Mouse (Mus musculus): ENCODE measurements around the gene Kctd11.

The Kctd11 gene

DNA sequence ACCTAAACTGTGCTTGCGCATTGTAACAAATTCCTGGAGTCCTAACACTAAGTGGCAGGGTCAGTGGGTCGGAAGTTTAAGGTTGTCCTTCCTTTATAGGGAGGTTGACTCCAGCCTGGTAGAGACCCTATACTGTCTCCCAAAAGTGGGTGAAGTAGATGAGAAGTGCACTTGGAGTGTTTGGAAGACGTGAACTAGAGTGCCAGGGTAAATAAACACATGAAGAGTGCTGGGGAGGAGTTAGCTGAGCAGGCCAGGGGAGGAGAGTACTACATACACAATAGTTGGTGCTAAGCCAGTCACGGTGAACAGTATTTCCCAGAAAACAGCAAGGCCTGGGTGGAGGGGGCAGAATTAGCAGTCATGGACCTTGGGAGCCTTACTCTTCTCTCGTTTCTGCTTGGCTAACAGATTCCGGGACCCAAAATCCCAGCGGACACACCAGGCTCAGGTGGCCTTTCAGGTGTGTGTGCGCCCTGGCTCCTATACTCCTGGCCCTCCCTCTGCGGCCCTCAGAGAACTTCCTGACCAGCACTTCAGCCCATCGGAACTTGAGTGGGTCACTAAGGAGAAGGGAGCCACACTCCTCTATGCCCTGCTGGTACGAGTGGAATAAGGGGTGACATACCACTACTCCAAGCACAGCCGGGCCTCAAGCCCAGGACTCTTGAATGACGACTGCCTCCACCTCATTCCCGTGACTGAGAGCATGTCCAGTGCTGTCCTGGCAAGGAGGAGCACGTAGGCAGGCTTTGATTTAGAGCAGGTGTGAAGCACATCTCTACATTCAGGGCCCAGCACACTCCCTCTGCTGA lies 31.7 kb upstream of the Kctd11 start:
- no peak for DNase-seq (ENCODE audit: inconsistent ontology term)

- no peak for DNase-seq (ENCODE audit: inconsistent ontology term)
Measured at GRCm38 (mm10) chr11:69911701-69912100, 30.5 kb upstream of the Kctd11 start.

DNA sequence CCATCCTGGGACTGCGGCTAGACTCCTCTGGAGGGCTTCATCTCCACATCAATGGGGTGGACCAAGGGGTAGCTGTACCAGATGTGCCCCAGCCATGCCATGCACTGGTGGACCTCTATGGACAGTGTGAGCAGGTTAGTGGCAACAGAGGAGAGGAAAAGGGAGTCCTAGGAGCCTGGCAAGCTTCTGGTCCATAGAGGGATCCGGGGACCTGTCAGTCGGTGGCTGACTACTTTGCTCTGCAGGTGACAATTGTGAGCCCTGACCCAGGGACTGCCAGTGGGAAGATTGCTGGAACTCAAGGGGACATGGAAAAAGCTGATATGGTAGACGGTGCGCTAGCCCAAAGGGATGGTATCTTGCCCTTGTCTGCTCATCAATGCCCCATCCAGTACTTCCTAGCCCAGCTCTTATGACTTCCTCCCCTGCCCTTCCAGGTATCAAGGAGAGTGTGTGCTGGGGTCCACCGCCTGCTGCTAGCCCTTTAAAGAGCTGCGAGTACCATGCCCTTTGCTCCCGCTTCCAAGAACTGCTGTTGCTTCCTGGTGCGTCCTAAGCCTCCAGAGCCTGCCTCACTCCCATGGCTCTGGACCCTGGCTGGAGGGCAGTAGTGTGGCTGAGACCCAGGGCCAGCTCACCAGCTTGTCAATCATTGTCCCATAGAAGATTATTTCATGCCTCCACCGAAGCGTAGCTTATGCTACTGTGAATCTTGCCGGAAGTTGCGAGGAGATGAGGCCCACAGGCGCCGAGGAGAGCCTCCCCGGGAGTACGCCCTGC lies 29.8 kb upstream of the Kctd11 start:
- no peak for DNase-seq (ENCODE audit: inconsistent ontology term)

- DNase-seq (ENCODE audit: inconsistent ontology term), result no peak
Measured at GRCm38 (mm10) chr11:69910177-69910576, 29.0 kb upstream of the Kctd11 start.

GRCm38 (mm10) chr11:69909174-69909573 lies 28.0 kb upstream of the Kctd11 start:
- DNase-seq (ENCODE audit: inconsistent ontology term), result no peak

DNA sequence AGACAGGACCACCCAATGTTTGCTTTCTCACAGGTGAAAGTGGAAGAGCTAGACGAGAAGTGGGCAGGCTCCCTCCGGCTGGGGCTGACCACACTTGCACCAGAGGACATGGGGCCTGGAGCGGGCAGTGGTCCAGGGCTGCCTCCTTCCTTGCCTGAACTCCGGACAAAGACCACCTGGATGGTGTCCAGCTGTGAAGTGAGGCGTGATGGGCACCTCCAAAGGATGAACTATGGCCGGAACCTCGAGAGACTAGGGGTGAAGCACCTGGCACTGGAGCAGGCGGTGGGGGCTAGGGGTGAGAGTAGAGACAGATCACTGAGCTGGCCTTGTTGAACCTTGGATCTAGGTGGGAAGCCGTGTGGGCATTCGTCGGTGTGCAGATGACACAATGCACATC lies 27.4 kb upstream of the Kctd11 start:
- no peak for DNase-seq (ENCODE audit: inconsistent ontology term)

DNA sequence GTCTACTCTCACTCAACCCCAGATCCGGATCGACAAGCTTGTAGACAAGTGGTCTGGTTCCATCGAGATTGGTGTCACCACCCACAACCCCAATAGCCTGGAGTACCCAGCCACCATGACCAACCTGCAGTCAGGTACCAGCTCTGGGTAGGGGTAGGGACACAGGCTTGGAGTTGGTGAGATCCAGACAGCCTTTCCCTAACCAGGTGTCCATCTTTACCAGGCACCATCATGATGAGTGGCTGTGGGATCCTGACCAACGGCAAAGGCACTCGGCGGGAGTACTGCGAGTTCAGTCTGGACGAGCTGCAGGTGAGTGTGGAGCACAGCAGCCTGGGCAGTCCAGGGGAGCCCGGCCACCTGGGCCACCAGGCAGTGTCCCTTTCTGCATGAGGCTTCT lies 23.1 kb upstream of the Kctd11 start:
- DNase-seq (ENCODE audit: inconsistent ontology term), result no peak

GRCm38 (mm10) chr11:69902972-69903371 lies 21.8 kb upstream of the Kctd11 start:
- DNase-seq (ENCODE audit: inconsistent ontology term), result no peak

DNA sequence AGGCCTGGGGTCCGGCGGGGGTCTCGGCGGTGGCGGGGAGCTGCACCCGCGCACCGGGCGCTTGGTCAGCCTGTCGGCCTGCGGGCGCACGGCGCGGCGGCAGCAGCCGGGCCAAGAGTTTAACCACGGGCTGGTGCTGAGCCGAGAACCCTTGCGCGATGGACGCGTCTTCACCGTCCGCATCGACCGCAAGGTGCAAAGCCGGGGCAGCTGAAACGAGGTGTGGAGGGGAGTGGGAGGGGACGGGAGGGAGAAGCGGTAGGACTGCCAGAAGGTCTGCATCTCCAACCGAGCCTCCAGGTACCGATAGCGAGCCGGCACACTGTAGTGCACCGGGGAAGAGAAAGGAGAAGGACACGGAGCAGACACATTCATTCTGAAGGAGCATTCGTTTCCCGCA lies 20.8 kb upstream of the Kctd11 start:
- peak; percentile 37 for DNase-seq (ENCODE audit: inconsistent ontology term)

- DNase-seq (ENCODE audit: inconsistent ontology term), result peak; percentile 97
Measured at GRCm38 (mm10) chr11:69901406-69901846, 20.2 kb upstream of the Kctd11 start.

- peak; percentile 92 for DNase-seq (ENCODE audit: inconsistent ontology term)
Measured at GRCm38 (mm10) chr11:69900471-69901405, 19.5 kb upstream of the Kctd11 start, which contains the start of the genes 2810408A11Rik and Neurl4. TSS of gene 2810408A11Rik (minus strand) at chr11:69900987. TSS of gene Neurl4 (plus strand) at chr11:69901072.

DNA sequence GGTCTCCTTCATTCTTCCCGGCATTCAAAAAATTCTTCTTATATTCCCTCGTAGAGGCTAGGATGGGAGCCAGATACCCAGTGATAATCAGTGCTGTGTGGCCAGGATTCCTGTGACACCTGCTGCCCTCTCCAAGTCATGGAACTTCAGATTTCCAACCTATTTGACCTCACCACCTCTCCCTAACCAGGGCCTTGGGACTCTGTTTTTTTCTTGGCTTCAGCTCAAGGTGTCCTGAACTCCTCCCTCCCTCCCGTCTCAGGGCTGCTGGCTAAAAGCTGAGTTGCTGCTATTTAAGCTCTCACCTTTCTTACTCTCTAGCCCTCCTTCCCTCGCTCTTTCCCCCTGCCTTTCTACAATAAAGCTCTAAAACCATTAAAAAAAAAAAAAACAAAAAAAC lies 18.7 kb upstream of the Kctd11 start:
- DNase-seq (ENCODE audit: inconsistent ontology term), result no peak

DNA sequence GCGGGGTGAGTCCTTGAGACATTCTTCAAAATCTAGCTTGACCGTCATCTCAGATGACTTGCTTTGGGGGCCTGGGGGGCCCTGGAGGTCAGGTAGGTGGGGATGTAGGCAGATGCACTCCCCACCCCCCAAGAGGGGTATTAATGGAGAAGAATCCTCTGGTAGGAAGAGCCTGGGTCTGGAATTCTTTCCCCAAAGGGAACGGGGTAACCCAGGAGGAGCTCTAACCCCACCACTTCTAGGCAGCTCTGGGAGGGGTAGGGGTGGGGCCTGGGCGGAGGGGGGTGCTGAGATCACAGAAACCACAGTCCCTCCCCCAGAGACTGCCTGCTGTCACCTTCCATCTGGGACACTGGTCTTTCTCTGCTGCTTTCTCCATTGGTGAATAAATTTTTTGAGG lies 14.1 kb upstream of the Kctd11 start, which contains the start of gene Acap1:
TSS of gene Acap1 (minus strand) at position 249 of the 400 bp plus-strand sequence.
- DNase-seq (ENCODE audit: inconsistent ontology term), result no peak

GRCm38 (mm10) chr11:69894671-69895070 lies 13.5 kb upstream of the Kctd11 start:
- DNase-seq (ENCODE audit: inconsistent ontology term), result no peak

GRCm38 (mm10) chr11:69891482-69891881 lies 10.3 kb upstream of the Kctd11 start:
- peak; percentile 82 for DNase-seq (ENCODE audit: inconsistent ontology term)

DNA sequence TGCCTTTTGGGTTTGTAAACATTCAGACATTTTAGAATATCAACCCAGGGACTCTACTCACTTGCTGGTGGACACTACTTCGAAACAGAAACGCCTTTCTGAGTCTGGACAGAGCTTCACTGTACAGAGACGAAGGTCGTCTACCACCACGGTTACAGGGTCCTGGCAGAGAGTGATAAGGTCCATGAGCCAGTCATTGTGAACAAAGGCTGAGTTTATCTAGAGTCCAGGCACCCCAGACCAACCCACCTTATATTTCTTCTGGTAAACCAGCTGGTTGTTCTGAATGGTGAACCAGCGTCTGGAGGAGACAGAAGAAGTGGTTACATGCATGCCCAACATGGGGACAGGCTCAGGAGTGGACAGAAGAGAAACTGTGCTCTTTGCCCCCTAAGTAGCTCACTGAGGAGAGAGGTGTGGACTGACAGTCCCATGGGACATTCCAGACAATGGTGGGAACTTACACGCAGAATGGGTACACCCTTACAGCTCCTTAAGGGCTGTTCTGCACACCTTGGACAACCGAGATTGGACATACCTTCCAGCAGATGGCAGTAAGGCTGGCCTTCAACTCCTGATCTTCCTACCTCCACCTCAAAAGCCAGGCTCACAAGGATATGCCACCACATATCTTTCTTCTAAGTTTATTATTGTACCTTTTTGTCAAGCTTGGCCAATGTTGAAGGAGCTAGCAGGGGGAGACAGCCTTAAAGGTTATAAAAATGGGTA lies 5.9 kb upstream of the Kctd11 start:
- no peak for DNase-seq (ENCODE audit: inconsistent ontology term)

GRCm38 (mm10) chr11:69884663-69885062 lies 3.5 kb upstream of the Kctd11 start:
- DNase-seq (ENCODE audit: inconsistent ontology term), result no peak

DNA sequence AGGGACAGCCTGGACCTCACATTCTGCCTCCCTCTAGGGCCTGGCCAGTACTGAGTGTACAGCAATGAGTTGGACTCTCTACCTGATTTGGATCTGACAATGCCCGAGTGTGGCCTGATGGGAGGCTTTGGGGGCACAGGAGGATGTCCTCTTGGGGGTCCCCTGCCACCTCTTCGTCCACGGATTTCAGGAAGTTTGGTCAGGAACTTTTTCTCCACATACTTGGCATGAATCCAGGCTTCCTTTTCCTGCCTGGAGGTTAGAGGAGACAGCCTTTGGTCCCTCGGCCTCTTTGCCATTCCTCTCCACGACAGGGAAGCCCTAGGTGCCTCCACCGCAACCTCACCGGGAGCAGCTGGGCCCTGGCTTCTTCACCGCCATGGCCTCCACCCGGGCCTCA lies 3.0 kb upstream of the Kctd11 start:
- no peak for DNase-seq (ENCODE audit: inconsistent ontology term)

- DNase-seq (ENCODE audit: inconsistent ontology term), result no peak
Measured at GRCm38 (mm10) chr11:69883527-69884151, 2.4 kb upstream of the Kctd11 start.

GRCm38 (mm10) chr11:69883066-69883465 lies 1.9 kb upstream of the Kctd11 start:
- DNase-seq (ENCODE audit: inconsistent ontology term), result no peak
